Mouse (Mus musculus) lung, postnatal 0 days (tissue): ENCODE data around the gene Ppig. TPM values are rescaled to one million over a fixed set of nuclear protein-coding genes. Genes with fewer than 3 reads are reported as not detected.

Experiments used
- ATAC-seq: fragments of 200-750 bp; cut with Nextera tagmentation; 2 replicates; pipeline ENCODE4 v1.8.0; 2017; ENCODE audit warnings: moderate library complexity
- DNase-seq: peaks from one replicate; pipeline ENCODE4 v3.0.0-alpha.2; 2016; ENCODE audit warnings: low spot score
- H3K27ac ChIP-seq: fragments of 300-500 bp; sonication (generic); 2 replicates; pipeline ENCODE4 v1.5.1; 2014; ENCODE audit warnings: antibody characterized with exemption, mild to moderate bottlenecking, low read length, mixed read lengths
- H3K27me3 ChIP-seq: fragments of 300-500 bp; sonication (generic); replicated peaks from 2 replicates; pipeline ENCODE4 v1.6.1; 2014; ENCODE audit warnings: low read length, mixed read lengths; ENCODE audit not compliant: insufficient read depth
- H3K36me3 ChIP-seq: fragments of 300-500 bp; sonication (generic); 2 replicates; pipeline ENCODE4 v1.6.1; 2014; ENCODE audit warnings: low read length, mixed read lengths; ENCODE audit not compliant: insufficient read depth
- H3K4me1 ChIP-seq: fragments of 300-500 bp; sonication (generic); 2 replicates; pipeline ENCODE4 v1.6.1; 2014; ENCODE audit warnings: antibody characterized with exemption, low read depth, low read length, mixed read lengths; ENCODE audit not compliant: insufficient read depth
- H3K4me2 ChIP-seq: fragments of 300-500 bp; sonication (generic); replicated peaks from 2 replicates; pipeline ENCODE4 v1.6.1; 2014; ENCODE audit warnings: low read depth, mild to moderate bottlenecking, low read length, moderate library complexity, mixed read lengths
- H3K4me3 ChIP-seq: fragments of 300-500 bp; sonication (generic); 2 replicates; pipeline ENCODE4 v1.5.1; 2014; ENCODE audit warnings: low read depth, low read length
- H3K9ac ChIP-seq: fragments of 300-500 bp; sonication (generic); replicated peaks from 2 replicates; pipeline ENCODE4 v1.6.1; 2014; ENCODE audit warnings: low read depth, mild to moderate bottlenecking
- H3K9me3 ChIP-seq: fragments of 300-500 bp; sonication (generic); 2 replicates; pipeline ENCODE4 v1.6.1; 2016; ENCODE audit warnings: low read length, mixed read lengths
- CTCF ChIP-seq: IDR thresholded peaks from 2 replicates; pipeline ENCODE4 v1.5.1; 2016; ENCODE audit warnings: antibody characterized with exemption, mild to moderate bottlenecking
- EP300 ChIP-seq: IDR thresholded peaks from 2 replicates; pipeline ENCODE4 v1.6.1; 2016; ENCODE audit warnings: antibody characterized with exemption, mild to moderate bottlenecking, control low read depth
- WGBS: fragments of 180-500 bp; shearing (Covaris S2); extraction: QIAGEN DNeasy Blood & Tissue Kit; methylation state at CpG from one replicate; pipeline ENCODE4 v1.1.7; 2014; 5-methylcytosine and 5-hydroxymethylcytosine counted together
- polyA plus RNA-seq: library from polyadenylated mRNA; unstranded; fragments of >200 nt; fragmentation: Nextera tagmentation; extraction: Ambion mirVana; gene quantifications from 2 replicates; pipeline ENCODE4 v1.2.1, GENCODE M21; 2015

Ppig gene
- polyA plus RNA-seq, 1 experiment from 2014 or later, result 96.5 TPM

GRCm38 (mm10) chr2:69712171-69712570, 10.2 kb upstream of the Ppig start:
- no peak overlapping the region for H3K27ac ChIP-seq
- H3K9ac ChIP-seq, result no peak overlapping the region
- ATAC-seq (no peak), DNase-seq (no peak)
- no peak overlapping the region for H3K4me3 ChIP-seq
- no peaks in the 10 kb centered on the region for H3K36me3 ChIP-seq
- H3K4me1 ChIP-seq, result no peaks in the 10 kb centered on the region
- TF ChIP-seq EP300 (no peak), CTCF (no peak)
- H3K27me3 ChIP-seq, result no peaks in the 10 kb centered on the region
- no peaks in the 10 kb centered on the region for H3K9me3 ChIP-seq
- no peak overlapping the region; the same call in 1 of the 2 replicates for H3K4me2 ChIP-seq
- WGBS, result 72% methylated on average over 14 of the region's 14 CpGs

- Histone ChIP-seq H3K4me2 (peak within 1 kb of the TSS; percentile 87), H3K9me3 (no peaks in the 10 kb centered on the region), H3K27ac (peak within 1 kb of the TSS; percentile 83), H3K4me1 (no peaks in the 10 kb centered on the region), H3K4me3 (peak within 1 kb of the TSS; percentile 81), H3K9ac (peak within 1 kb of the TSS; percentile 61), H3K27me3 (no peaks in the 10 kb centered on the region), H3K36me3 (no peaks in the 10 kb centered on the region)
- WGBS, result 2% methylated on average over 39 of the region's 39 CpGs
- DNase-seq (peak; percentile 95), ATAC-seq (peak; percentile 100)
- TF ChIP-seq CTCF, result no peak
- TF ChIP-seq EP300, result no peak
Measured at GRCm38 (mm10) chr2:69712981-69713625, 9.2 kb upstream of the Ppig start, which contains the start of gene Fastkd1. Gene Fastkd1, minus strand, starts transcription at chr2:69713516.

- DNase-seq (no peak), ATAC-seq (no peak)
- Histone ChIP-seq H3K36me3 (no peaks in the 10 kb centered on the region), H3K9ac (no peak overlapping the region), H3K27me3 (no peaks in the 10 kb centered on the region), H3K4me2 (peak overlapping the region; percentile 87), H3K9me3 (no peaks in the 10 kb centered on the region), H3K4me3 (peak overlapping the region; percentile 81), H3K27ac (no peak overlapping the region), H3K4me1 (no peaks in the 10 kb centered on the region)
- TF ChIP-seq EP300 (no peak), CTCF (no peak)
- WGBS, result 21% methylated on average over 4 of the region's 4 CpGs
Measured at GRCm38 (mm10) chr2:69713626-69714014, 8.7 kb upstream of the Ppig start.

GRCm38 (mm10) chr2:69714126-69714525, 8.2 kb upstream of the Ppig start:
- DNase-seq (no peak), ATAC-seq (no peak)
- TF ChIP-seq EP300 (no peak), CTCF (no peak)
- Histone ChIP-seq H3K4me3 (no peak overlapping the region), H3K27me3 (no peaks in the 10 kb centered on the region), H3K36me3 (no peaks in the 10 kb centered on the region), H3K4me1 (no peaks in the 10 kb centered on the region), H3K9me3 (no peaks in the 10 kb centered on the region), H3K4me2 (no peak overlapping the region), H3K9ac (no peak overlapping the region), H3K27ac (no peak overlapping the region)
- 73% methylated on average over 5 of the region's 5 CpGs for WGBS

- DNase-seq (no peak), ATAC-seq (no peak)
- WGBS, result 68% methylated on average over 3 of the region's 3 CpGs
- H3K9me3 ChIP-seq, result no peaks in the 10 kb centered on the region
- H3K36me3 ChIP-seq, result no peaks in the 10 kb centered on the region
- no peaks in the 10 kb centered on the region for H3K4me1 ChIP-seq
- H3K9ac ChIP-seq, result no peak overlapping the region
- H3K4me3 ChIP-seq, result no peak overlapping the region
- H3K27me3 ChIP-seq, result no peaks in the 10 kb centered on the region
- no peak overlapping the region for H3K4me2 ChIP-seq
- no peak overlapping the region for H3K27ac ChIP-seq
- TF ChIP-seq CTCF (no peak), EP300 (no peak)
Measured at GRCm38 (mm10) chr2:69716483-69716882, 5.9 kb upstream of the Ppig start.

- ATAC-seq (no peak), DNase-seq (no peak)
- no peak overlapping the region for H3K27ac ChIP-seq
- no peaks in the 10 kb centered on the region for H3K27me3 ChIP-seq
- no peaks in the 10 kb centered on the region for H3K4me1 ChIP-seq
- 87% methylated on average over 1 of the region's 1 CpGs for WGBS
- no peaks in the 10 kb centered on the region for H3K36me3 ChIP-seq
- no peak overlapping the region for H3K4me3 ChIP-seq
- H3K9ac ChIP-seq, result no peak overlapping the region
- no peaks in the 10 kb centered on the region for H3K9me3 ChIP-seq
- no peak for TF ChIP-seq EP300
- TF ChIP-seq CTCF, result no peak
- H3K4me2 ChIP-seq, result no peak overlapping the region
Measured at GRCm38 (mm10) chr2:69719121-69719520, 3.2 kb upstream of the Ppig start.
